Mouse (Mus musculus) heart, adult 2 months (tissue): ENCODE measurements around the gene Atg2b. TPM values are rescaled to one million over a fixed set of nuclear protein-coding genes. Genes with fewer than 3 reads are reported as not detected.

Experiments used
- DNase-seq, 2 experiments: peaks; one replicate each; pipeline ENCODE4 v3.0.0; 2021
- H3K27ac ChIP-seq: fragments of 200-600 bp; 2 replicates; pipeline ENCODE4 v1.8.1; 2022
- H3K27me3 ChIP-seq: fragments of 200-500 bp; 2 replicates; pipeline ENCODE4 v1.6.1; 2012; ENCODE audit warnings: mild to moderate bottlenecking, low read length, inconsistent platforms, mixed read lengths; ENCODE audit not compliant: control insufficient read depth, insufficient read depth
- H3K36me3 ChIP-seq: fragments of 200-500 bp; 2 replicates; pipeline ENCODE4 v1.6.1; 2012; ENCODE audit warnings: low read length, inconsistent platforms; ENCODE audit not compliant: control insufficient read depth, insufficient read depth
- H3K4me1 ChIP-seq: fragments of 200-500 bp; 2 replicates; pipeline ENCODE4 v1.6.1; 2011; ENCODE audit warnings: low read length; ENCODE audit not compliant: control insufficient read depth, insufficient read depth
- H3K4me3 ChIP-seq: fragments of 200-600 bp; 2 replicates; pipeline ENCODE4 v1.8.1; 2022
- H3K79me2 ChIP-seq: fragments of 200-500 bp; replicated peaks from 2 replicates; pipeline ENCODE4 v1.6.1; 2012; ENCODE audit warnings: mild to moderate bottlenecking, inconsistent platforms, low read length, moderate library complexity, mixed read lengths; ENCODE audit not compliant: control insufficient read depth, insufficient read depth
- H3K9ac ChIP-seq: fragments of 200-500 bp; 2 replicates; pipeline ENCODE4 v1.6.1; 2012; ENCODE audit warnings: low read depth, mild to moderate bottlenecking, control low read depth, inconsistent platforms, low read length, mixed read lengths
- CTCF ChIP-seq: fragments of 200-600 bp; IDR thresholded peaks from 2 replicates; pipeline ENCODE4 v1.8.1; 2022; ENCODE audit warnings: antibody characterized with exemption, mild to moderate bottlenecking, moderate library complexity
- EP300 ChIP-seq: fragments of 200-500 bp; IDR thresholded peaks from 2 replicates; pipeline ENCODE4 v1.6.1; 2011; ENCODE audit warnings: low read depth, low read length, control low read depth; ENCODE audit not compliant: insufficient read depth
- POLR2A ChIP-seq: fragments of 200-500 bp; IDR thresholded peaks from 2 replicates; pipeline ENCODE4 v1.6.1; 2011; ENCODE audit warnings: mild to moderate bottlenecking, low read depth, low read length, control low read depth; ENCODE audit not compliant: insufficient read depth
- WGBS: fragments of 180-500 bp; shearing (Covaris S2); methylation state at CpG from one replicate; pipeline ENCODE4 v1.1.7; 2018; 5-methylcytosine and 5-hydroxymethylcytosine counted together
- intact Hi-C: fragments of 180-260 bp; cut with DNase I; formaldehyde crosslinking; loops from one replicate; pipeline ENCODE4 v1.15.1; 2025
- polyA plus RNA-seq: library from polyadenylated mRNA; depleted of rRNA; stranded (reverse); fragments of >200 nt; gene quantifications from 2 replicates; pipeline ENCODE4 v1.2.3, GENCODE M21; 2012
- total RNA-seq, 2 experiments: library from RNA; stranded (reverse); gene quantifications; 2 replicates each; pipeline ENCODE4 v1.2.3; 2021

The Atg2b gene
- total and polyA plus RNA-seq, 3 experiments = 9.2 to 19.0 (median 18.3) TPM

DNA sequence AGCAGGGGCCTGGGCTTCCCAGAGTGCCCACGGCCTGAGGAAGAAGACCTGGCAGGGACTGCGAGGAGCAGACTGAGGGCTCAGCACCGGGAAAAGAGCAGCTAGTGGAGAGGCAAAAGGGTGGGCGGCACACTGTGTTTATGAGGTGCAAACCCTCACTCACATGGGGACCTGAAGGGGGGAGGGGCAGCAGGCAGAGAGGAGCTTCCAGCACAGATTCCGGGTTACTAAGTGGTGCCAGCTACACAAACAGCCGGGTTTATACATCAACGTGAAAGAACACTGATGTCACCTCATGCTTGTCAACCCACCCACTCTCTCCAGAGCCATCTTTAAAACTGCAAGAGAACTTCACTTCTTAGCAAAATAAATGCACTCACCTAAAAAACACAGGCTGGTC, 59.2 kb downstream of the Atg2b start:
- H3K4me3 ChIP-seq = no peak overlapping the region
- H3K79me2 ChIP-seq = no peaks in the 10 kb centered on the region
- intact Hi-C loops = no loop called here
- WGBS = 66% methylated on average over 7 of the region's 7 CpGs
- no peaks in the 10 kb centered on the region for H3K27me3 ChIP-seq
- no peak for DNase-seq
- H3K27ac ChIP-seq = no peak overlapping the region
- no peaks in the 10 kb centered on the region for H3K4me1 ChIP-seq
- H3K9ac ChIP-seq = no peak overlapping the region
- H3K36me3 ChIP-seq = no peaks in the 10 kb centered on the region
- TF ChIP-seq CTCF (no peak), POLR2A (no peak), EP300 (no peak)

- WGBS = 94% methylated on average over 12 of the region's 12 CpGs
- DNase-seq = no peak
- Histone ChIP-seq H3K27me3 (no peaks in the 10 kb centered on the region), H3K9ac (no peak overlapping the region), H3K36me3 (no peaks in the 10 kb centered on the region), H3K4me1 (no peaks in the 10 kb centered on the region), H3K27ac (no peak overlapping the region), H3K79me2 (no peaks in the 10 kb centered on the region), H3K4me3 (no peak overlapping the region)
- intact Hi-C loops = no loop called here
- TF ChIP-seq CTCF (no peak), EP300 (no peak), POLR2A (no peak)
Observed at GRCm38 (mm10) chr12:105622981-105623539, 62.0 kb downstream of the Atg2b start.

DNA sequence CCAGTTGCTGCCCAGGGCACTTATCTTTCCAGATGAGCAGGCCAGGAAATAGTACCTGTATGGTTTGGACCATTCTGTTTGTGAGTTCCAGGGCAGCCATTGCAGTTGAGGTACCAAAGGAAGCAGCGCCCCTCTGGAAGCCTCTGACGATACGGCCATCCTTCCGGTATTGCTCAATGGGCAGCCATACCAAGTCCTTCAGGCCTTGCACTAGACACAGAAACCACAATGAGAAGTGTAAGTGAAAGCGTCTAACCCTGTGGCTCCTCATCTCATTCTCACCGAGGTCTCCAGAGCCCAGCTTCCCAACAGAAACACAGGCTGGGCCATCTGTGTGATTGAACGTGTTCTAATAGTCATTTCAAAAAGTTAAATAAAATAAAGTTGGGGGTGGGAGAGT, 63.0 kb downstream of the Atg2b start:
- no peak overlapping the region for H3K4me3 ChIP-seq
- DNase-seq = no peak
- no peaks in the 10 kb centered on the region for H3K4me1 ChIP-seq
- no peaks in the 10 kb centered on the region for H3K27me3 ChIP-seq
- no peak for TF ChIP-seq POLR2A
- TF ChIP-seq EP300 = no peak
- TF ChIP-seq CTCF = no peak
- no peak overlapping the region for H3K27ac ChIP-seq
- H3K79me2 ChIP-seq = no peaks in the 10 kb centered on the region
- H3K9ac ChIP-seq = no peak overlapping the region
- intact Hi-C loops = no loop called here
- H3K36me3 ChIP-seq = no peaks in the 10 kb centered on the region
- 93% methylated on average over 7 of the region's 7 CpGs for WGBS

DNA sequence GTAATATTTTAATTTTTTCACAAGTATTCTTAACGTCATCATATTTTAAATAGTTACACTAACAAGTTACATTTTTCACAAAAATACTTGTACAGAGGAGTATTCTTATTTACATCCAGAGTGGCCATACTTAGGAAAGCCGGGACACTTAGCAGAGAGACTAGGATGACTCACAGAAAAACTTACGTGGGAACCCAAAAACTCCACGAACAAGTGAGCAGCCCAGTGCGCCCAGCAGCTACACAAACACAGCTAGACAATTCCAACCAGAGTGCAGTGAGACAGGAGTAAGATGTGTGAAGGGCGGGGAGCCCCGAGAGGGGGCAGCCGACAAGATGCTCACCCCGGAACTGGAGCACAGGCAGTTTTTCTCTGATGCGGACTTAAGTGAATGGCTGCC, 71.5 kb downstream of the Atg2b start:
- no peak overlapping the region for H3K27ac ChIP-seq
- 93% methylated on average over 10 of the region's 10 CpGs for WGBS

GRCm38 (mm10) chr12:105611748-105612147, 73.3 kb downstream of the Atg2b start:
- 32% methylated on average over 7 of the region's 7 CpGs for WGBS
- Histone ChIP-seq H3K4me1 (no peaks in the 10 kb centered on the region), H3K36me3 (no peaks in the 10 kb centered on the region), H3K4me3 (no peak overlapping the region), H3K27me3 (no peaks in the 10 kb centered on the region), H3K9ac (no peak overlapping the region), H3K79me2 (no peaks in the 10 kb centered on the region), H3K27ac (no peak overlapping the region)
- TF ChIP-seq CTCF (peak; percentile 75), POLR2A (no peak), EP300 (0 out of 2 replicates have a peak, but pooled peaks have one; percentile 20)
- DNase-seq = peak; percentile 19 to 47
- intact Hi-C loops = loop anchor here (1.0 kb wide), 1 partner anchor 113 kb away; no protein-coding TSS in a partner anchor

More for the DNA sequence above, 71.5 kb downstream of the Atg2b start:
- TF ChIP-seq EP300 (no peak), POLR2A (no peak), CTCF (no peak)
- Histone ChIP-seq H3K27me3 (no peaks in the 10 kb centered on the region), H3K4me3 (no peak overlapping the region), H3K9ac (no peak overlapping the region), H3K79me2 (no peaks in the 10 kb centered on the region), H3K36me3 (no peaks in the 10 kb centered on the region), H3K4me1 (no peaks in the 10 kb centered on the region)
- DNase-seq = no peak
- intact Hi-C loops = no loop called here

DNA sequence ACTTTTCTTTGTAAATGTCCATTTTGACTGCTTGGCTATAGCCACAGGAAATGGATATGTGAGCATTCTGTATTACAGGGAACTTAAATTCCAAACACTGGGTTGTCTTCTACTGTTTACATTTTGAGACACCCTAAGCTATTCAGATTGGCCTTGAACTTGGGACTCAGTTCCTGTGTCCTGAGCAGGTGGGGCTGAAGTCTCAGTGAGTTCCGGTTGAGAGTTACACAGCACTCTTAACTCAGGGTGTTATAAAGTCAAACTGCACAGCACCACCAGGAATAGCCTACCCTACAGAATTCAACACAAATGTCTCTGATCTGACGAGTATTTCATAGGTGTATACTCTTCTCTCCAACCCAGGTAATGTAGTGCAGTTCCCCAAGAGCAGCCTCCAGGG, 74.0 kb downstream of the Atg2b start:
- intact Hi-C loops = loop anchor here (1.0 kb wide), 1 partner anchor 113 kb away; no protein-coding TSS in a partner anchor
- Histone ChIP-seq H3K4me1 (no peaks in the 10 kb centered on the region), H3K79me2 (no peaks in the 10 kb centered on the region), H3K4me3 (no peak overlapping the region), H3K27ac (no peak overlapping the region), H3K27me3 (no peaks in the 10 kb centered on the region), H3K9ac (no peak overlapping the region), H3K36me3 (no peaks in the 10 kb centered on the region)
- WGBS = 92% methylated on average over 2 of the region's 2 CpGs
- no peak for TF ChIP-seq EP300
- TF ChIP-seq CTCF = no peak
- no peak for TF ChIP-seq POLR2A
- no peak for DNase-seq
